Mouse (Mus musculus): ENCODE data around the gene 3110082I17Rik.

GRCm38 (mm10) chr5:139423026-139423865 lies 37.1 kb downstream of the 3110082I17Rik start, which contains the start of gene Gper1:
- TF ChIP-seq GATA1 (IDR thresholded peaks at IDR 0.05; ENCODE audit: low read length) (no peak), TAL1 (IDR thresholded peaks at IDR 0.05; ENCODE audit: low read length) (no peak)

Data from erythroblast, embryonic 14.5 days (primary cell).